Comparison of ENCODE assay signal across 22 mouse cellular contexts in genomic region chr13:37503449-37503848, GRCm38 (mm10).
DNase-seq lines count a peak whose midpoint lies in the region; ATAC-seq and TF ChIP-seq lines count a peak whose summit lies in the region.
"Had no signal": no experiment of that assay in that cellular context is flagged by ENCODE, and none has a peak within 500 bp of the region (broad histone marks: within the 10 kb centered on the region; RNA-seq: fewer than 3 reads in every experiment).

No protein-coding gene starts in this region.

- 84% methylated on average over 6 of the region's 6 CpGs for WGBS in liver, postnatal 0 days (ENCODE audit: insufficient replicate concordance)
- WGBS in liver, embryonic 11.5 days, result 89% methylated on average over 6 of the region's 6 CpGs
- WGBS in bone marrow, adult 2 months, result 83% methylated on average over 6 of the region's 6 CpGs
- WGBS in lung, postnatal 0 days, result 93% methylated on average over 6 of the region's 6 CpGs

- peak overlapping the region; percentile 50; the same call in 1 of the 2 replicates for H3K27ac ChIP-seq in liver, postnatal 0 days (ENCODE audit: low read depth)
- H3K27ac ChIP-seq in liver, embryonic 11.5 days (ENCODE audit: low read depth, low read length), result no peak overlapping the region
- peak overlapping the region; percentile 5; the same call in 1 of the 2 replicates for H3K27ac ChIP-seq in bone marrow, adult 2 months (ENCODE audit: control insufficient read depth, insufficient read depth, low read depth, low read length, poor library complexity)
- 0 out of 2 replicates have a peak overlapping the region, but pooled peaks have one; percentile 1 for H3K27ac ChIP-seq in brown adipose tissue, adult 24 weeks (replicated peaks; ENCODE audit: low read depth, low read length)
- no peak overlapping the region for H3K27ac ChIP-seq in lung, postnatal 0 days (ENCODE audit: low read length)
- H3K27ac ChIP-seq: embryonic facial prominence, embryonic 13.5 days; forebrain, embryonic 13.5 days; forebrain, embryonic 15.5 days had no signal

- intact Hi-C loops in left cerebral cortex, postnatal 36 days (cut with DNase I), result no loop called here

- H3K27me3 ChIP-seq in liver, postnatal 0 days (ENCODE audit: insufficient read depth, low read length), result no peaks in the 10 kb centered on the region
- no peaks in the 10 kb centered on the region for H3K27me3 ChIP-seq in liver, embryonic 11.5 days (replicated peaks; ENCODE audit: control insufficient read depth, insufficient read depth, low read length)
- H3K27me3 ChIP-seq in lung, postnatal 0 days (replicated peaks; ENCODE audit: insufficient read depth, low read length), result no peaks in the 10 kb centered on the region
- H3K27me3 ChIP-seq: embryonic facial prominence, embryonic 13.5 days; embryonic facial prominence, embryonic 15.5 days; forebrain, embryonic 13.5 days; forebrain, embryonic 15.5 days had no signal

- no peak for TF ChIP-seq POLR2A in bone marrow, adult 2 months (IDR thresholded peaks at IDR 0.05; ENCODE audit: borderline replicate concordance, control insufficient read depth, low read depth, low read length)

- no peak for ATAC-seq in liver, postnatal 0 days
- ATAC-seq in liver, embryonic 11.5 days (replicated peaks; ENCODE audit: low FRiP score), result no peak
- no peak for ATAC-seq in lung, postnatal 0 days
- ATAC-seq: forebrain, embryonic 13.5 days; forebrain, embryonic 15.5 days; forebrain, postnatal 0 days had no signal

- H3K4me1 ChIP-seq in liver, postnatal 0 days (ENCODE audit: insufficient read depth), result peaks cover 29% of the 10 kb centered on the region
- peaks cover 17% of the 10 kb centered on the region for H3K4me1 ChIP-seq in liver, embryonic 11.5 days (replicated peaks; ENCODE audit: control insufficient read depth, insufficient read depth, low read length)
- peaks cover 6% of the 10 kb centered on the region; the same call in 1 of the 2 replicates for H3K4me1 ChIP-seq in bone marrow, adult 2 months (ENCODE audit: control insufficient read depth, insufficient read depth, low read length)
- peaks cover 19% of the 10 kb centered on the region for H3K4me1 ChIP-seq in brown adipose tissue, adult 24 weeks (ENCODE audit: control insufficient read depth, insufficient read depth, insufficient read length, low read length)
- peaks cover 12% of the 10 kb centered on the region for H3K4me1 ChIP-seq in lung, postnatal 0 days (ENCODE audit: insufficient read depth, low read depth, low read length)

- TF ChIP-seq CTCF in liver, postnatal 0 days (IDR thresholded peaks at IDR 0.05; ENCODE audit: low read depth), result no peak
- no peak for TF ChIP-seq CTCF in bone marrow, adult 2 months (IDR thresholded peaks at IDR 0.05; ENCODE audit: control insufficient read depth, insufficient read depth, low read length)
- TF ChIP-seq CTCF in lung, postnatal 0 days (IDR thresholded peaks at IDR 0.05), result no peak

- H3K4me3 ChIP-seq in liver, postnatal 0 days (ENCODE audit: low read depth, low read length), result no peak overlapping the region
- H3K4me3 ChIP-seq in liver, embryonic 11.5 days (ENCODE audit: low read depth, low read length), result no peak overlapping the region
- H3K4me3 ChIP-seq in bone marrow, adult 2 months (replicated peaks; ENCODE audit: control insufficient read depth, low read depth, low read length), result no peak overlapping the region
- no peak overlapping the region for H3K4me3 ChIP-seq in brown adipose tissue, adult 24 weeks (ENCODE audit: insufficient read depth, low read depth, low read length)
- H3K4me3 ChIP-seq in lung, postnatal 0 days (ENCODE audit: low read depth, low read length), result no peak overlapping the region
- H3K4me3 ChIP-seq: embryonic facial prominence, embryonic 13.5 days; embryonic facial prominence, embryonic 15.5 days; erythroblast, embryonic 14.5 days; forebrain, embryonic 13.5 days; forebrain, embryonic 15.5 days had no signal

- no peaks in the 10 kb centered on the region for H3K36me3 ChIP-seq in liver, postnatal 0 days (replicated peaks; ENCODE audit: insufficient read depth, low read length)
- H3K36me3 ChIP-seq in liver, embryonic 11.5 days (ENCODE audit: control insufficient read depth, insufficient read depth, low read length), result no peaks in the 10 kb centered on the region
- H3K36me3 ChIP-seq in lung, postnatal 0 days (ENCODE audit: insufficient read depth, low read length), result no peaks in the 10 kb centered on the region
- H3K36me3 ChIP-seq: embryonic facial prominence, embryonic 13.5 days; embryonic facial prominence, embryonic 15.5 days; forebrain, embryonic 15.5 days had no signal

- no peak overlapping the region for H3K4me2 ChIP-seq in liver, postnatal 0 days (ENCODE audit: low read depth, low read length)
- no peak overlapping the region for H3K4me2 ChIP-seq in liver, embryonic 11.5 days
- H3K4me2 ChIP-seq in lung, postnatal 0 days (replicated peaks; ENCODE audit: low read depth, low read length), result no peak overlapping the region
- H3K4me2 ChIP-seq: embryonic facial prominence, embryonic 13.5 days; embryonic facial prominence, embryonic 15.5 days; forebrain, embryonic 13.5 days; forebrain, embryonic 15.5 days had no signal

- H3K9me3 ChIP-seq in liver, postnatal 0 days (ENCODE audit: low read length), result no peaks in the 10 kb centered on the region
- no peaks in the 10 kb centered on the region for H3K9me3 ChIP-seq in liver, embryonic 11.5 days (ENCODE audit: control insufficient read depth, low read length)
- H3K9me3 ChIP-seq in lung, postnatal 0 days (ENCODE audit: low read length), result no peaks in the 10 kb centered on the region
- H3K9me3 ChIP-seq: embryonic facial prominence, embryonic 13.5 days; embryonic facial prominence, embryonic 15.5 days; forebrain, embryonic 13.5 days; forebrain, embryonic 15.5 days had no signal

- TF ChIP-seq EP300 in liver, postnatal 0 days (IDR thresholded peaks at IDR 0.05; ENCODE audit: low read depth), result no peak
- TF ChIP-seq EP300 in lung, postnatal 0 days (IDR thresholded peaks at IDR 0.05), result no peak

- peak; percentile 35 to 38 for DNase-seq in cerebellum, postnatal 14 days
- no peak for DNase-seq in cerebellum, postnatal 25 days
- no peak for DNase-seq in liver, postnatal 0 days
- DNase-seq in liver, embryonic 11.5 days (ENCODE audit: low spot score), result no peak
- DNase-seq in left cerebral cortex, postnatal 36 days (ENCODE audit: low spot score in 2 of 2), result no peak
- DNase-seq in lung, postnatal 0 days (ENCODE audit: low spot score), result no peak
- DNase-seq: adrenal gland, adult 2 months; adrenal gland, postnatal 10 days; adrenal gland, postnatal 25 days; cerebellum, adult 11 months; cerebellum, adult 2 months; cerebellum, adult 9-10 months; cerebellum, postnatal 36 days; embryo, embryonic 11 days; forebrain, postnatal 0 days had no signal

- H3K9ac ChIP-seq in liver, postnatal 0 days (replicated peaks), result no peak overlapping the region
- no peak overlapping the region for H3K9ac ChIP-seq in liver, embryonic 11.5 days (ENCODE audit: low read depth, low read length)
- no peak overlapping the region for H3K9ac ChIP-seq in lung, postnatal 0 days (replicated peaks; ENCODE audit: low read depth)
- H3K9ac ChIP-seq: embryonic facial prominence, embryonic 13.5 days; embryonic facial prominence, embryonic 15.5 days; forebrain, embryonic 13.5 days; forebrain, embryonic 15.5 days; forebrain, postnatal 0 days had no signal

Comparison
In these comparisons a context has a peak if more than half of its experiments do, and no peak if none do; other contexts are left out.
1. DNase-seq: peak in cerebellum, postnatal 14 days (2 of 2); none in cerebellum, postnatal 25 days (0 of 2), liver, postnatal 0 days (single experiment), liver, embryonic 11.5 days (single experiment), left cerebral cortex, postnatal 36 days (0 of 2) and lung, postnatal 0 days (single experiment).
2. H3K27ac ChIP-seq: peak in liver, postnatal 0 days (single experiment), bone marrow, adult 2 months (single experiment) and brown adipose tissue, adult 24 weeks (single experiment); none in liver, embryonic 11.5 days (single experiment) and lung, postnatal 0 days (single experiment).